Mouse (Mus musculus) MEL (cell line): ENCODE measurements at regions not wholly inside any gene's neighbourhood (a gene's known extent, or its start where the extent isn't known, plus 50 kb on each side); places are given as distances from the start of the nearest gene placed in this dataset.

ENCODE experiments used
- CHD2 ChIP-seq: IDR thresholded peaks from 2 replicates; pipeline ENCODE4 v1.6.1; 2011; ENCODE audit warnings: low read length, improper control_type of control experiment
- CTCF ChIP-seq, 3 experiments: IDR thresholded peaks in 2 of 3; conservative IDR thresholded peaks in 1 of 3; 2 replicates each; pipeline ENCODE4 v1.5.1; 2011 to 2012; ENCODE audit warnings: low read length in 3 of 3, low read depth in 2 of 3, mild to moderate bottlenecking in 2 of 3, improper control_type of control experiment in 1 of 3, inconsistent platforms in 1 of 3, mixed read lengths in 1 of 3, moderate library complexity in 1 of 3; ENCODE audit not compliant: control insufficient read depth in 1 of 3, insufficient read depth in 1 of 3, poor library complexity in 1 of 3, severe bottlenecking in 1 of 3
- JUND ChIP-seq: IDR thresholded peaks from 2 replicates; pipeline ENCODE4 v1.6.1; 2011; ENCODE audit warnings: low read depth, mild to moderate bottlenecking, improper control_type of control experiment, low read length
- MYC ChIP-seq: IDR thresholded peaks from 2 replicates; pipeline ENCODE4 v1.6.1; 2011; ENCODE audit warnings: low read depth, mild to moderate bottlenecking, low read length, improper control_type of control experiment, moderate library complexity
- POLR2A ChIP-seq, 2 experiments: IDR thresholded peaks; 2 replicates each; pipeline ENCODE4 v1.6.1; 2011 to 2012; ENCODE audit warnings: low read length in 2 of 2, mild to moderate bottlenecking in 2 of 2, control low read depth in 1 of 2, improper control_type of control experiment in 1 of 2, low read depth in 1 of 2, moderate library complexity in 1 of 2; ENCODE audit not compliant: control insufficient read depth in 1 of 2, insufficient read depth in 1 of 2, poor library complexity in 1 of 2
- TBP ChIP-seq: IDR thresholded peaks from 2 replicates; pipeline ENCODE4 v1.8.0; 2011; ENCODE audit warnings: low read depth, low read length, improper control_type of control experiment
- TCF12 ChIP-seq: IDR thresholded peaks from 2 replicates; pipeline ENCODE4 v1.6.1; 2014; ENCODE audit warnings: low read depth, mild to moderate bottlenecking, inconsistent platforms, low read length, improper control_type of control experiment, moderate library complexity
- ZC3H11A ChIP-seq: IDR thresholded peaks from 2 replicates; pipeline ENCODE4 v1.6.1; 2012; ENCODE audit warnings: low read depth, mild to moderate bottlenecking, inconsistent platforms, low read length, improper control_type of control experiment

DNA sequence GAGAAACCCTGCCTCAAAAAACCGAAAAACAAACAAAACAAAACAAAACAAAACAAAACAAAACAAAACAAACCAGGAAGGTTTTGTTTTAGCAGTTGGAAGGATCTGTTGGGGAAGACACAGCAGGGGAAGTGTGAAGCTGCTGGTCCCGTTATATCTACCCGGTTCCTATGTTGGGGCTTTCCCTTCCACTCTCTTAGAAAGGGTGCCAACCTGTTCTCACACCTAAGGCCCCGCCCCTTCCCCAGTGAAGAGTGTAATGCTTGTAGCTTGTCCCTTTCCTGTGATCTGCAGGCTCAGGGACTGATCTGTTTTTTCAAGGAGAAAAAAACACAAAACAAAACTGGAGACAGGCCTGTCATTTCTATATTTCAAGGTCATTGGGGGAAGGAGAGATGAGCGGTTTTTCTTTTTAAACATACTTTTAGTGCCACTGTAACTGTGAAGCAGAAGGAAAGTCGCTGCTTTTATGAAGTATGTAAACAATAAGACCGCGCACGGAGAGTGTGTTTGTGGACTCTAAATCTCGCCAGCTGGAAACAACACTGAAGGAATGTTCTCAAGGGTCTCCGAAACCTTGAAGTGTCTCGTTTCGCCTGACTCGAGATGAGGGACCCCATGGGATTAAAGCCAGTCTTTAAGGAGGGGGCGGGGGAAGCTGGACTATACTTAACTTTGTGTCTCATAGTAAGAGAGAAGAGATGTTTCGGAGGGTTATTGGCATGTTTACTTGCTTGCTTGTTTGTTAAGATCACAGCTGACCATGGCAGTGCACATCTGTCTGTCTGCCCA, 256.1 kb downstream of the Prex1 start:
- TF ChIP-seq TCF12 (no peak), CTCF (IDR thresholded peaks at IDR 0.05 in 2 of 3, conservative IDR thresholded peaks at IDR 0.05 in 1 of 3; ENCODE audit: control insufficient read depth in 1 of 3, insufficient read depth in 1 of 3, low read depth in 2 of 3, low read length in 3 of 3, poor library complexity in 1 of 3, severe bottlenecking in 1 of 3) (no peak), CHD2 (no peak), TBP (no peak), JUND (no peak), MYC (no peak), POLR2A (IDR thresholded peaks at IDR 0.05; ENCODE audit: control insufficient read depth in 1 of 2, insufficient read depth in 1 of 2, low read depth in 1 of 2, low read length in 2 of 2, poor library complexity in 1 of 2) (no peak), ZC3H11A (no peak)
